Mouse (Mus musculus): ENCODE measurements around the gene Hoxd4.

- TF ChIP-seq ZC3H11A (IDR thresholded peaks at IDR 0.05; ENCODE audit: borderline replicate concordance, low read depth, low read length) (no peak), MAFK (IDR thresholded peaks at IDR 0.05; ENCODE audit: insufficient read depth, low read depth, low read length) (no peak), CHD2 (IDR thresholded peaks at IDR 0.05; ENCODE audit: low read depth, low read length) (no peak)
Measured at GRCm38 (mm10) chr2:74675666-74676282, 36.0 kb upstream of the Hoxd4 start.
